Mouse (Mus musculus): ENCODE data around the gene Fam120b.
"Not testable (repeated sequence)": the region's sequence is repeated elsewhere in the genome, so short reads cannot be mapped to it uniquely, and the experiment has no call there.

Gene Fam120b

DNA sequence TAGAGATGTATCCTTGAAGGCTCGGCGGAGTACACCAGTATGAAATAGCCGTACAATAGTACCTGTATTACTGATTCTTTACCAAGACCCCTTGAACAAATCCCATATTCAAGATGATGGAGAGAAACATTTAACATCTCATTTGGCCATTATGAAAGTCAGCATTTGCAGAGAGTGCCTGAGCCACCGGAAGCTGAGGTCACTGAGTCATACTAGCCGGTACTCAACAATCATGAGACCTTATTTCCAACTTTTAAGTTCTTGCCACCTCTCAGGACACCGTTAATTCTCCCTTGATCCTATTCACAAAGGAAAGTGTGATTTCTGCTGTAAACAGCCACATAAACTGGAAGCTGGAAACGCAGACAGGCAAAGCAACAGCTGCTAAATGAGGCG, 44.1 kb downstream of the Fam120b start:
- DNase-seq = no peak

DNA sequence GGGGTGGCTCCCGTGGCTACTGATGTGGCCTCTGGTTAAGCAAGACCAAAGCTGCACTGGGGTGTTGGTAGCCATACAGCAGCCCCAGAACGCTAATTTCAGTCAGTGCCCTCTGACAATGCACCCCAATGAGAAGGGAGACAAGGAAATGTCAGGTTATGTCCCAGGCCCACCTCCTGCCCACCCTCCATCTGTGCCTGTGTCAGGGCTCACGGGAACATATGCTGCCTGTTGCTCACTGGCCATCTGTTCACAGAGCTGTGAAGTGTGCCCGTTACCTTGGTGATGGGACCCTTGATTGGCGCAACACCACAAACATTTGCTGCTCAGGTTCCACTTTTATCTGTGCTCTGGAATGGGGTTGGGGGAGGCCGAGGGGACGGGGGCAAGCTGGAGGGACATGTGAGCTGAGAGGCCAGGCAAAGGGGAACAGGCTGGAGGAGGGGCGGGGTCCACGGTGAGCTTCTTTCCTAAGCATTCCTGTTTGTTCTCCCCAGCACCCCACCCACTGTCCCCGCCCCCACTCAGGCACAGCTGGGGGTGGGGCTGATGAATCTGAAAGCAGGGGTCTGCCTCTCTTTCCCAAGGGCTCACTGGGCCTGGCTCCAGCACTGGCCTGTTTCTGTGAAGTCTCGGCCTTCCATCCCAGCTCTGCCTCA, 44.6 kb downstream of the Fam120b start:
- DNase-seq = no peak

DNA sequence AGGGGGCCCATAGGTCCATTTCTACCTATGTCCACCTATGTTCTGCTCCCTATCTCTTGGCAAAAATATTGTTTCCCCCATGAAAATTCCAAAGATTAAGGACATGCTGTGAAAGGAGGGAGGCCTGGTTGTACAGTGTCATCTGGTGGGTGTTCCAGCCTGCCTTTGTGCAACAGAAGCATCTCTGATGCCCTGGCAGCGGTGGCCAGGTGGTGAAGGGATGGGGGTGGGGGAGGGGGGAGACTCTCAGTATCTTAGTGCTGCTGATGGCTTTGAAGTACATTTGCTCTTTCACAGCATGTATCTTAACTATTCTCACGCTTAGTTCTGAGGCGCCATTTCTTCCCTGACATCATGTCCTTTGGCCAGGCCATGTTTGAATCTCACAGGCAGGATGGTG, 49.4 kb downstream of the Fam120b start:
- DNase-seq = no peak

DNA sequence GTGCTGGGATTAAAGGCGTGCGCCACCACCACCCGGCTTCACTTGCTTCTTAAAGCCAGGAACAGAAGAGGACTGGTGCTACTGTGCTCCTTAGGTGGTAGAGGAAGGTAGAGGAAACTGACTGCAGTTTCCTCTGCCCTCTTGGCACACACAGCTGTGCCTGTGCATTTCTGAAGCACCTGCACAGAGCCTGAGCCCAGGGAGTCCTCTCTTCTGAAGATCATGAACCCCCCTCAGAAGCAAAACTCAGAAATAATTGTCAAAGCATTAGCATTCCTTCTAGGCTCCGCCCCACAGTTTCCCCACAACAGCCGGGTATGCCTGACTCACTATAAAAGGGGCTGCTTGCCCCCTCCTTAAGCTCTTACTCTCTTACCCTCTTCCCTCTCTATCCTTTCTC, 51.8 kb downstream of the Fam120b start:
- DNase-seq = no peak

DNA sequence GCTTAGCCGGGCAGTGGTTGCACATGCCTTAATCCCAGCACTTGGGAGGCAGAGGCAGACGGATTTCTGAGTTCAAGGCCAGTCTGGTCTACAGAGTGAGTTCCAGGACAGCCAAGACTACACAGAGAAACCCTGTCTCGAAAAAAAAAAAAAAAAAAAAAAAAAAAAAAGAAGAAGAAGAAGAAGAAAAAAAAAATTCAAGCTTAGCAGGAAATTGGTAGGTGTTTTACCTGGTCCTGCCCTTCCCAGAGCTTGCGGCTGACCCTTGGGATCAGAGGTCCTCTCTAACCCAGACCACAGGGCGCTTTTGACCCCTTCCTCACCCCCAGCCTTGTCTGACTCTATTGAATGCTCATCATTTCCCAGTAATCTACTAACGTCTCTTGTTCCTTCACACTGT, 53.1 kb downstream of the Fam120b start:
- DNase-seq = not testable (repeated sequence)

DNA sequence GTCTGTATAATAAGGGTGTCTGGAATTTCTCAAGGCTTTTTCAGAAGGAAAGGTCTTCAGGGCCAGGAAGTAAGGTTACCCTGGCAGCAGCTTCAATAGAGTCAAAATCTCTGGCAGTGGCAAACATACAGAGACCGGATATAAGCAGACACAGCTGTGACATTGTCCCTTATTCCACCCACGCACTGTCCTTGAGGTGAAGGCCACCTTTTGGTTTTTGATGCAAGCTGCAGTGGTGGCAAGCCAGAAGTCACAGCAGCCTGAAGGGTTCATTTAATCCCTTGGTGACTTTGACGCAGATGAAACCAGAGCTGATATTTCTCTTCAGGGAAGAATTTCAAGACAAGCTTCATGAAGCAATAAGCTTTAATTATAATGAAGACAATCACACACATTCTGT, 53.6 kb downstream of the Fam120b start:
- no peak for DNase-seq

DNA sequence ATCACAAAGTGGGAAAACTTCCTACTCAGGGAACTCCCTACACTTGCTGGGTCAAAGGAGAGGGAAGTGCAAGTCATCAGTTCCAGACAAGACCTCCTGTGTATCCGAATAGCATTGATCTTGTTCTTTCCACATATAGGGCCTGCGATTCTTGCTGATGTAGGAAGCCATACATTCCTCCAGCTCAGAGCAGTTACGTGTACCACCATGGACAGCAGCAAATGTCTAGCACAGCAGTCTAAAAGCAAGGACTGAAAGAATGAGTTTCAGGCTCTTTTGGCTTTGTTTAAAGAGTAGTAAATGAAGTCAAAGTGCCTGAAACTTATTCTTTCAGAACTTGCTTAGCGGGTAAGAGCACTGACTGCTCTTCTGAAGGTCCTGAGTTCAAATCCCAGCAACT, 59.2 kb downstream of the Fam120b start:
- no peak for DNase-seq

DNA sequence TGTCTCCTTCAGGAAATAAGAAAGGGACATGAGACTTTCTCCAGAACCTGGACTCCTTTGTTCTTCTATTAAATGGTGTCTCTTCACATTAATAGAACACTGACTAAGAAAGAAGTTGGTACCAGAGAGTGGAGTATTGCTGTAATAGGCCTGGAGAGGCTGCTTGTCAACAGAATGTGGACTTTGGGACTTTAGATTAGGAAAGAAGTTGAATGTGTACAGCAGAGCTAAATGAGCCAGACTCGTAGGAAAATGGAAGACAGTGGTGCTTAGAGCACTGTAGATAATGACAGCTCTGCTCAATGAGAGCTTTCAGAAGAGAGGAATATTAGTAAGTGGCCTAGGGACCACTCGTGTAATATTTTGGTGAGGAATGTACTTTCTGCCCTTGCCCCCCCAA, 60.6 kb downstream of the Fam120b start:
- no peak for DNase-seq

DNA sequence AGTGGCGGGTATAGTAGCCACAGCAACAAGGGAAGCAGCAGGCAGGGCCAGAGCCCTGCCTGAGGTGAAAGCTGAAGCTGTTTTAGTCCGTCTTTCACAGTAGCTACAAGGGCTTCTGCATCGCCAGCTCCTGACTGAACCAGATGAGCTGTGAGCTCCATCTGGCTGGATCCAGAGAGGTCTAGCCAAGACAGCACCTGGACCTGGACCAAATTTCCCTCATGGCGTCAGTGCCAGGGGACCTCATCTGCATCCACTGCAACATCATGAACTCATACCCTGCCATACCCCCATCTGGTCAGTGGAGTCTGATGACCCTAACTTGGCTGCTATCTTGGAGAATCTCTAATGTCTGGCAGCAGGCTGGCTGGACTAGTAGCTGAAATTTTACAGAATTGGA, 63.8 kb downstream of the Fam120b start:
- DNase-seq = no peak

DNA sequence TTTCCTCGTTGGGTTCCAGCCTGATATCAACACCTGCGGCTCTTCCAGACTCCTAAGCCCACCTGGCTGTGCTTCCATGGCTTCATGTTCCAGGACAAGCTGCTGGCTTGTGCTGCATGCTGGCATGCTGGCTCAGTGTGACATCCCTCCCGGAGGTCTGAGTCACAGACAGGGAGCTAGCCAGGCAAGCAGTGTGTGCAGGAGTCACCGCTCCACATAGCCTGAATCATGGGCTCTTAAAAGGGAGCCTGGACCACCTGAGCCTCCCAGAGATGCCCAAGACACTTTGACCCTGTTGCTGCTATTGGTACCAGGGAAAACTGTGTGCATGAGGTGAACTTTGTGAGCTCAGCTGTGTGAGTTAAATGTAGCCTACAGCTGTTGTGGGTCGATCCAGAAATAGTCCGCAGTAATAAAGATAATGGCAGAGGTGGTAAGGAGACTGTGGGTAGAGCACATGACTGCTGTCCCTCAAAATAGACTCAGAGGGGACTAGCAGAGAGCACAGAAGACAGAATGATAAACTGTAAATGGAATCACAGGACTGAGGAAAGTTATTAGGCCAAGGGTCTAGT, 66.0 kb downstream of the Fam120b start:
- no peak for DNase-seq

DNA sequence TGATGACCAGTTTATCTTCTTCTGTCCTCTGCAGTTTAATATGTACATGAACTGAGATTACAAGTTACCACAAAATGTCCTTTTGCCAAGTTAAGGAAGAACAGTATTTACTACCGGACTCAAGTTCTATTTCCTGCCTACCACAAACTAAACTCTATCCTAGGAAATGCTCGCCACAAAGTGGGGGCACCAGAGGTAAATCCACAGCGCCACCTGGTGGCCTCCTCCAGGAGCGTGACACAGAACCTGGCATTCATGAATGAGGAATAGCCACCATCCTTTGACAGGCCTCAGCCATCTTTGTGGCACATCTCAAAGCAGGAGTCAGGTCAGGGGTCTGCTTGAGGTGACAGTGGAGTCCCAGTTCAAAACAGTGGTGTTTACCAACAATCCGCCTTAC, 71.7 kb downstream of the Fam120b start:
- DNase-seq = peak; percentile 19

DNA sequence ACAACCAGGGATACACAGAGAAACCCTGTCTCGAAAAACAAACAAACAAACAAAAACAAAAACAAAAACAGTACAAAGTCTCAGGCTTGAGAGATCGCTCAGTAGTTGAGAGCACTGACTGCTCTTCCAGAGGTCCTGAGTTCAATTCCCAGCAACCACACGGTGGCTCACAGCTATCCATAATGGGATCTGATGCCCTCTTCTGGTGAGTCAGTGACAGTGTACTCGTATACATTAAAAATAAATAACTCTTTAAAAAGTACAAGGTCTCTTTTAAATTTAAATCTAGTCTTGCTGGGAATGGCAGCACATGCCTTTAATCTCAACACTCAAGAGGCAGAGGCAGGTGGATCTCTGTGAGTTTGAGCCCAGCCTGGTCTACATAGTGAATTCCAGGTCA, 76.7 kb downstream of the Fam120b start:
- no peak for DNase-seq

Measured in kidney, adult 11 months (tissue).